8 mouse cellular contexts compared by ENCODE assay signal in genomic region chr19:10709360-10710087, GRCm38 (mm10). TPM values are rescaled to one million over a fixed set of nuclear protein-coding genes. Genes with fewer than 3 reads are reported as not detected.
DNase-seq lines count a peak whose midpoint lies in the region; ATAC-seq and TF ChIP-seq lines count a peak whose summit lies in the region.

No protein-coding gene starts in this region.

- DNase-seq in forebrain, embryonic 14.5 days (ENCODE audit: low spot score), result peak; percentile 99
- peak; percentile 93 to 98 for DNase-seq in heart, postnatal 14 days
- DNase-seq in large intestine, adult 2 months (ENCODE audit: low read depth, low spot score), result peak; percentile 74

- no peaks in the 10 kb centered on the region for H3K9me3 ChIP-seq in ES-Bruce4 (replicated peaks; ENCODE audit: control insufficient read depth, insufficient read depth, low read length, poor library complexity, severe bottlenecking)
- H3K9me3 ChIP-seq in forebrain, embryonic 14.5 days (replicated peaks; ENCODE audit: control insufficient read depth, low read length), result no peaks in the 10 kb centered on the region
- no peaks in the 10 kb centered on the region for H3K9me3 ChIP-seq in liver, embryonic 16.5 days (replicated peaks; ENCODE audit: control insufficient read depth, low read length)
- no peaks in the 10 kb centered on the region for H3K9me3 ChIP-seq in neural tube, embryonic 14.5 days (ENCODE audit: control insufficient read depth, low read length)

- H3K9ac ChIP-seq in ES-Bruce4 (ENCODE audit: low read depth, poor library complexity, severe bottlenecking), result no peak overlapping the region
- peak overlapping the region; percentile 35; the same call in 1 of the 2 replicates for H3K9ac ChIP-seq in forebrain, embryonic 14.5 days (ENCODE audit: low read length)
- H3K9ac ChIP-seq in liver, embryonic 16.5 days (ENCODE audit: low read depth, low read length), result no peak overlapping the region
- H3K9ac ChIP-seq in neural tube, embryonic 14.5 days (replicated peaks; ENCODE audit: low read depth, low read length), result no peak overlapping the region

- no peaks in the 10 kb centered on the region; the same call in 1 of the 2 replicates for H3K36me3 ChIP-seq in ES-Bruce4 (ENCODE audit: control insufficient read depth, insufficient read depth, low read length, poor library complexity, severe bottlenecking)
- H3K36me3 ChIP-seq in forebrain, embryonic 14.5 days (ENCODE audit: control insufficient read depth, insufficient read depth, low read length), result peaks cover 63% of the 10 kb centered on the region
- peaks cover 18% of the 10 kb centered on the region for H3K36me3 ChIP-seq in liver, embryonic 16.5 days (ENCODE audit: control insufficient read depth, insufficient read depth)
- peaks cover 34% of the 10 kb centered on the region for H3K36me3 ChIP-seq in neural tube, embryonic 14.5 days (ENCODE audit: control insufficient read depth, insufficient read depth, low read length)
- peaks cover 5% of the 10 kb centered on the region for H3K36me3 ChIP-seq in testis, adult 2 months (ENCODE audit: control insufficient read depth, insufficient read depth, low read length)

- ATAC-seq in cerebellum, adult (ENCODE audit: insufficient number of reproducible peaks, low FRiP score, low TSS enrichment), result peak; percentile 77
- peak; percentile 93 for ATAC-seq in forebrain, embryonic 14.5 days
- ATAC-seq in liver, embryonic 16.5 days (ENCODE audit: low read depth), result peak; percentile 72
- peak; percentile 83 for ATAC-seq in neural tube, embryonic 14.5 days (ENCODE audit: low read depth)

- H3K27ac ChIP-seq in ES-Bruce4 (ENCODE audit: insufficient read depth, low read length), result no peak overlapping the region
- H3K27ac ChIP-seq in forebrain, embryonic 14.5 days (ENCODE audit: low read depth, low read length), result peak overlapping the region; percentile 97
- H3K27ac ChIP-seq in liver, embryonic 16.5 days (ENCODE audit: low read length), result no peak overlapping the region
- peak overlapping the region; percentile 85 for H3K27ac ChIP-seq in neural tube, embryonic 14.5 days (ENCODE audit: low read depth, low read length)
- H3K27ac ChIP-seq in testis, adult 2 months (ENCODE audit: control insufficient read depth, insufficient read depth, low read depth, low read length), result no peak overlapping the region

- TF ChIP-seq POLR2A in ES-Bruce4 (IDR thresholded peaks at IDR 0.05; ENCODE audit: insufficient read depth, low read length), result no peak
- no peak for TF ChIP-seq POLR2A in testis, adult 2 months (IDR thresholded peaks at IDR 0.05; ENCODE audit: control insufficient read depth, low read depth, low read length)

- peak; percentile 60; the same call in 1 of the 2 replicates for TF ChIP-seq EP300 in ES-Bruce4 (IDR thresholded peaks at IDR 0.05; ENCODE audit: insufficient read depth, low read depth, low read length)

- H3K4me3 ChIP-seq in ES-Bruce4 (ENCODE audit: low read depth, low read length), result no peak overlapping the region
- H3K4me3 ChIP-seq in forebrain, embryonic 14.5 days (ENCODE audit: low read depth, low read length), result no peak overlapping the region
- no peak overlapping the region for H3K4me3 ChIP-seq in liver, embryonic 16.5 days (ENCODE audit: low read depth, low read length)
- no peak overlapping the region for H3K4me3 ChIP-seq in neural tube, embryonic 14.5 days (ENCODE audit: low read depth, low read length)
- no peak overlapping the region for H3K4me3 ChIP-seq in testis, adult 2 months (ENCODE audit: control insufficient read depth, low read depth, low read length)

- peak; percentile 99 for TF ChIP-seq CTCF in ES-Bruce4 (IDR thresholded peaks at IDR 0.05; ENCODE audit: low read depth, low read length)
- TF ChIP-seq CTCF in testis, adult 2 months (IDR thresholded peaks at IDR 0.05; ENCODE audit: control insufficient read depth, insufficient read depth, insufficient replicate concordance, low read depth, low read length), result peak; percentile 88

- H3K4me1 ChIP-seq in ES-Bruce4 (ENCODE audit: control insufficient read depth, insufficient read depth, low read length), result no peaks in the 10 kb centered on the region
- peaks cover 17% of the 10 kb centered on the region for H3K4me1 ChIP-seq in forebrain, embryonic 14.5 days (ENCODE audit: control insufficient read depth, insufficient read depth, low read length)
- H3K4me1 ChIP-seq in liver, embryonic 16.5 days (ENCODE audit: control insufficient read depth, low read depth, low read length), result peaks cover 10% of the 10 kb centered on the region
- peaks cover 13% of the 10 kb centered on the region for H3K4me1 ChIP-seq in neural tube, embryonic 14.5 days (ENCODE audit: control insufficient read depth, insufficient read depth, low read length)
- 0 out of 2 replicates have a peak, but pooled peaks cover 2% of the 10 kb centered on the region for H3K4me1 ChIP-seq in testis, adult 2 months (ENCODE audit: control insufficient read depth, insufficient read depth, low read length)

- H3K27me3 ChIP-seq in ES-Bruce4 (ENCODE audit: control insufficient read depth, insufficient read depth, low read length, poor library complexity, severe bottlenecking), result no peaks in the 10 kb centered on the region
- H3K27me3 ChIP-seq in forebrain, embryonic 14.5 days (replicated peaks; ENCODE audit: control insufficient read depth, insufficient read depth, low read length), result no peaks in the 10 kb centered on the region
- no peaks in the 10 kb centered on the region for H3K27me3 ChIP-seq in liver, embryonic 16.5 days (ENCODE audit: control insufficient read depth, insufficient read depth, low read depth, low read length)
- no peaks in the 10 kb centered on the region for H3K27me3 ChIP-seq in neural tube, embryonic 14.5 days (ENCODE audit: control insufficient read depth, insufficient read depth, low read length)
- no peaks in the 10 kb centered on the region for H3K27me3 ChIP-seq in testis, adult 2 months (ENCODE audit: control insufficient read depth, insufficient read depth, low read length)

- H3K4me2 ChIP-seq in forebrain, embryonic 14.5 days (ENCODE audit: low read length), result peak overlapping the region; percentile 21; the same call in 1 of the 2 replicates
- H3K4me2 ChIP-seq in liver, embryonic 16.5 days (ENCODE audit: low read depth, low read length), result no peak overlapping the region
- no peak overlapping the region for H3K4me2 ChIP-seq in neural tube, embryonic 14.5 days (ENCODE audit: low read depth, low read length)

- 13% methylated on average over 8 of the region's 8 CpGs for WGBS in forebrain, embryonic 14.5 days
- WGBS in large intestine, adult 2 months, result 21% methylated on average over 8 of the region's 8 CpGs
- WGBS in liver, embryonic 16.5 days (ENCODE audit: insufficient replicate concordance), result 12% methylated on average over 8 of the region's 8 CpGs
- WGBS in neural tube, embryonic 14.5 days, result 18% methylated on average over 8 of the region's 8 CpGs

- intact Hi-C loops in heart, postnatal 14 days (cut with DNase I), result loop anchor here (1.0 to 5.0 kb wide), 3 partner anchors 31 to 249 kb away; partner anchors contain the start of gene Pga5

RNA-seq across cellular contexts. Expression of gene Vps37c, which starts 21.0 kb away (rescaled TPM):
- polyA plus RNA-seq in ES-Bruce4 (2011; ENCODE audit: insufficient read depth, insufficient read length, low read depth, missing spikeins), result 11.5 and 12.3 TPM in 2 replicates
- 31.9 and 36.4 TPM in 2 replicates for polyA plus RNA-seq in forebrain, embryonic 14.5 days (2014; fragmentation: Nextera tagmentation; extraction: Ambion mirVana)
- 10 to 100 TPM; 18.6 to 20.0 TPM for total RNA-seq in heart, postnatal 14 days (2021)
- polyA plus RNA-seq in large intestine, adult 2 months (2012; rRNA removed), result 24.7 and 26.6 TPM in 2 replicates
- 11.7 and 12.1 TPM in 2 replicates for polyA plus RNA-seq in liver, embryonic 16.5 days (2015; fragmentation: Nextera tagmentation; extraction: Ambion mirVana)
- 23.1 and 31.1 TPM in 2 replicates for polyA plus RNA-seq in neural tube, embryonic 14.5 days (2014; fragmentation: Nextera tagmentation; extraction: Ambion mirVana)
- 29.0 and 33.6 TPM in 2 replicates for polyA plus RNA-seq in testis, adult 2 months (2012; rRNA removed)

RNA-seq across cellular contexts. Expression of gene Cd5, which starts 29.3 kb away (rescaled TPM):
- polyA plus RNA-seq in ES-Bruce4 (2011; ENCODE audit: insufficient read depth, insufficient read length, low read depth, missing spikeins), result not detected in 2 replicates
- 0.29 TPM in 1 of 2 replicates, not detected in the other for polyA plus RNA-seq in forebrain, embryonic 14.5 days (2014; fragmentation: Nextera tagmentation; extraction: Ambion mirVana)
- 1 to 10 TPM in 1 of 2 experiments, under 1 TPM in 1; 0.36 to 4.9 TPM for total RNA-seq in heart, postnatal 14 days (2021)
- 4.1 and 4.8 TPM in 2 replicates for polyA plus RNA-seq in large intestine, adult 2 months (2012; rRNA removed)
- not detected in 2 replicates for polyA plus RNA-seq in liver, embryonic 16.5 days (2015; fragmentation: Nextera tagmentation; extraction: Ambion mirVana)
- 0.44 TPM in 1 of 2 replicates, not detected in the other for polyA plus RNA-seq in neural tube, embryonic 14.5 days (2014; fragmentation: Nextera tagmentation; extraction: Ambion mirVana)
- 0.06 and 0.18 TPM in 2 replicates for polyA plus RNA-seq in testis, adult 2 months (2012; rRNA removed)

RNA-seq across cellular contexts. Expression of gene Pga5, which starts 31.7 kb away (rescaled TPM):
- 2.9 and 4.1 TPM in 2 replicates for polyA plus RNA-seq in ES-Bruce4 (2011; ENCODE audit: insufficient read depth, insufficient read length, low read depth, missing spikeins)
- polyA plus RNA-seq in forebrain, embryonic 14.5 days (2014; fragmentation: Nextera tagmentation; extraction: Ambion mirVana), result not detected in 2 replicates
- not detected for total RNA-seq in heart, postnatal 14 days (2021)
- polyA plus RNA-seq in large intestine, adult 2 months (2012; rRNA removed), result 0.09 TPM in 1 of 2 replicates, not detected in the other
- polyA plus RNA-seq in liver, embryonic 16.5 days (2015; fragmentation: Nextera tagmentation; extraction: Ambion mirVana), result 0.06 TPM in 1 of 2 replicates, not detected in the other
- not detected in 2 replicates for polyA plus RNA-seq in neural tube, embryonic 14.5 days (2014; fragmentation: Nextera tagmentation; extraction: Ambion mirVana)
- polyA plus RNA-seq in testis, adult 2 months (2012; rRNA removed), result 0.10 and 0.20 TPM in 2 replicates

Comparison
In these comparisons a context has a peak if more than half of its experiments do, and no peak if none do; other contexts are left out.
1. H3K27ac ChIP-seq: peak in forebrain, embryonic 14.5 days (single experiment) and neural tube, embryonic 14.5 days (single experiment); none in ES-Bruce4 (single experiment), liver, embryonic 16.5 days (single experiment) and testis, adult 2 months (single experiment).
2. Peak in every context shown above with its lines, with median percentiles within 50 percentile points of each other: ATAC-seq and DNase-seq.